Mouse (Mus musculus) 3134 (cell line): ENCODE measurements around the gene Vmn2r59.
"Not testable (repeated sequence)": the region's sequence is repeated elsewhere in the genome, so short reads cannot be mapped to it uniquely, and the experiment has no call there.

Source experiments
- DNase-seq: peaks from one replicate; pipeline ENCODE4 v3.0.0-alpha.2; 2011; ENCODE audit warnings: low spot score; ENCODE audit not compliant: insufficient read length; ENCODE audit errors: extremely low read depth

The Vmn2r59 gene

DNA sequence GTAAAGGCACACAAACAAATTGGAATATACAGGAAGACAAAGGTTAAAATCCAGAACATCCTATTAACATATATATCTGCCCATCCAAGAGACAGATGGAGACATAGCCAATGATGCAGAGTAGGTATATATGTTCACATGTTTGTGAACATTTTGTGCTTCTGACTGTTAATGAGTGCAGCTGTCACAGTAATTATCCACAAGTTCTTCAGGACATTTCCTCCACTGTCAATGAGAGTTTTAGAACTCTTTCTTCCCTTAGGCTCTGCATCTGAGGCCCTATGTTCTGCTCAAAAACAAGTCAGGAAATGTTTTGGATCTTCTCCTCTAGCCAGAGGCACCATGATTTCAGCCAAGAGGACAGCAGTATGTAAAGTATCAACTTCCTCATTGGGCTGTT lies at the start of gene Vmn2r59:
Gene Vmn2r59 (minus strand): TSS at position 101 of the 400 bp plus-strand sequence.
- DNase-seq = no peak

DNA sequence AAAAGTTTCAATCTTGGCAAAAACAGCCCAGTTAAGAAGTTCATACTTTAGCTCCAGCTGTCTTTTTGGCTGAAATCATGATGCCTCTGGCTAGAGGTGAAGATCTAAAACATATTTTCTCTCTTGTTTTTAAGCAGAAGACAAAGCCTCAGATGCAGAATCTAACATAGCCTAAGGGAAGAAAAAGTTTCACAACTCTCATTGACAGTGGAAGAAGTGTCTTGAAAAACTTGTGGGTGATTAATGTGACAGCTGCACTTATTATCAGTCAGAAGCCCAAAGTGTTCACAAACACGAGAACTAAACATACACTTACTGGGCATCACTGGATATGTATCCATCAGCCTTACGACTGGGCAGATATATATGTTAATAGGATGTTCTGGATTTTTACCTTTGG lies 48.6 kb upstream of the Vmn2r59 start, which contains the start of gene Vmn2r60:
Gene Vmn2r60 (plus strand): TSS at position 301 of the 400 bp plus-strand sequence.
- no peak for DNase-seq

DNA sequence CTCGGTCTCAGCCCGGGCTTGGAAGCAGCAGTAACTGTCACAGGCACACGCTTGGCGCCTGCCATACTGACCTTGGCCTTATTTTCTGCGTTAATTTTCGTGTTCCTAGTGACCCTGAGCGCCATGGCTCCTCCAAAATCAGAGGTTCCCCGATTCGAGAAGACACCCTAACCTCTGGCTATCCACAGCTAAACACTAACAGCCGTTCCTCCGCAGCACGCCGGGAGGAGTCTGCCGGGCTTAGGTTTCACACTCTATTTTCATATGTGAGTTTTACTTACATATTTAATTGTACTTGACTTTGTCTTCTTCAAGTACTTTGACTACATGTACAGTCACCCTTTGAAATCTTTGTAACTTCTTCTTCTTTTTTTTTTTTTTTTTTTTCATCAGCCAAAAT lies 48.2 kb upstream of the Vmn2r59 start:
- not testable (repeated sequence) for DNase-seq
